Mouse (Mus musculus) right cerebral cortex, postnatal 25 days (tissue): ENCODE data around the gene Sp3.
"Not testable (repeated sequence)": the region's sequence is repeated elsewhere in the genome, so short reads cannot be mapped to it uniquely, and the experiment has no call there.

ENCODE experiments used
- DNase-seq: peaks from one replicate; pipeline ENCODE4 v3.0.0; 2022

Sp3 gene

GRCm38 (mm10) chr2:72913458-72913760, 66.8 kb downstream of the Sp3 start:
- DNase-seq, result no peak

- DNase-seq, result no peak
Measured at GRCm38 (mm10) chr2:72912708-72913457, 67.4 kb downstream of the Sp3 start.

- DNase-seq, result no peak
Measured at GRCm38 (mm10) chr2:72911527-72911926, 68.7 kb downstream of the Sp3 start.

DNA sequence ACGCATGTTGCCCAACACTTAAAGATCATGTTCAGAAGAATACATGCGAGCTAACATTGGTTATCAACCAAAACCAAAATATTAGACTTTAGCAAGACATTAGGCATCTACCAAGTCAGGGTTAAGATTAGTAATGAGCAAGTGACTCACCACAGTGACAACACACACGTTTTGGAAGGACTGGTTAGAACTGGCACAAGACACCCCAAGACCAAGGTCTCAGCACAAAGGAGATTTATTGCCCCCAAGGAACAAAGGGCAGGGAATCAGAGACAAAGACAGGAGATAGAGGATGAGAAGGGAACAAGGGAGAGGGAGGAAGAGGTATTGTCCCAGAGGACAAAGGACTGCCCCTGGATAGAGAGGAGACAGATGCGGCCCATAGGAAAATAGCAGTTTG, 71.2 kb downstream of the Sp3 start:
- no peak for DNase-seq

DNA sequence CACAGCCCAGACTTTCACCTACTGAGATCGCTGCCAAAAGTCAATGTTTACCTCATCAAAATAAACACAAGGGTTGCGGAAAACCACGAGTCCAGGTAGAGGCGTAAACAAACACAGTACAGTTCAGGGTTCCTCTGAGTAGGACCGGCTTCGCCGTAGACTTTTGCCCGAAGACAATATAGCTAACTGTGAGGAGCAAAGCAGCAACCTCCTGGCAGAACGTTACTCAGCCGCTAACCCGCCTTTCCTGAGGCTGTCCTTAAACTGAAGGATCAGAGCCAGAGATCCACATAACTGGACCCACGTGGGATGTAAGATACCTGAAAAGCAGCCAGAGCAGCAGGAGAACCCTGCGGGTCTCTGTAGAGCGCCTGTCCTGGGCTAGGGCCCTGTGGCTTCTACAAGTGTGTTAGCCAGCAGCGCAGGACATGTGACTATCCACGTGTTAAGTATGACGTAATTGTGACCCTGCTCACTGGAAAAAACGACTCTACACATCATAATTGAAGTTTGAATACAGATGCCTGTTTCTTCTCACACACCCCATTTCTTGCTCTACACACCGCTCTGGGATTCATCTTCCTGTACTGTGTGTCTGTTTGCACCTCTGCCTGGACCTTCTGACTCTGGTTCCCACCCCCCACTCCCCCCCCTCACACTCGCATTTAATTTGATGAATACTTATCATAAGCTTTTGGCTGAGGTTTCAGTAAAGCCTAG, 71.9 kb downstream of the Sp3 start:
- no peak for DNase-seq

- DNase-seq, result no peak
Measured at GRCm38 (mm10) chr2:72906745-72907144, 73.5 kb downstream of the Sp3 start.

DNA sequence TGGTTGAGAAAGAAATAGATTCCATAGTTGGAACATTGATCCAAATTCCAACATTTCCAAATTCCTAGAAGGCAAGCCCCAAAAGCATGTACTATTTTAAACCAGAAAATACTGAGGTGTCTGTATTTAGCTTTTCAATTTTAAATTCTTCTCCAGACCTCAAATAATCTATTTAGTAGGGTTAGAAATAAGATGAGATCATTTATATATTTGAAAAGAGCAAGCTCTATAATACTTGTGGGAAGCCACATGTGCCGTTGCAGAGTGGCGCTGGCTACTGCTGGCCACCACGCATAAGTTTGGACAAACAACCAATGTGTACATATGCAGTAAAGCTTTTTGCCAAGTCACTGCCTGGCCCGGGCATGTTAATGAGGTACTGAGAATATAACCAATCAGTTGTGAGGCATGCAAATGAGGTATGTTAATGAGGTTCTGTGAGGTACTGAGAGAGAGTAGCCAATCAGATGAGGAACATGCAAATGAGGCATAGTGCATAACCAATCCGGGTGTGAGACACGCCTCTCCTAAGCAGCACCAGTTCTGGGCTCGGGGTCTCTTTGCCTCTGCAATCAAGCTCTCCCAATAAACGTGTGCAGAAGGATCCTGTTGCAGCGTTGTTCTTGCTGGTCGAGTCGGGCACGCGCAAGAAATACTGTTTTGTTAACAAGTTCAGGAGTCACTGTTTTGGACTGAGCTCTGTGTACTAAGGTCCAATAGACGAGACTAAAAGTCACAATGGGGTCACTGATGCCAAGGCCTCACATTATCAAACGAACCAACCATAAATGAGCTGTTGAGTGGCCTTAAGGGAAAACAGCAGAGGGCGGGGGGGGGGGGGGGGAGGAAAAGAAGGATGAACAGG, 77.2 kb downstream of the Sp3 start:
- DNase-seq, result not testable (repeated sequence)

DNA sequence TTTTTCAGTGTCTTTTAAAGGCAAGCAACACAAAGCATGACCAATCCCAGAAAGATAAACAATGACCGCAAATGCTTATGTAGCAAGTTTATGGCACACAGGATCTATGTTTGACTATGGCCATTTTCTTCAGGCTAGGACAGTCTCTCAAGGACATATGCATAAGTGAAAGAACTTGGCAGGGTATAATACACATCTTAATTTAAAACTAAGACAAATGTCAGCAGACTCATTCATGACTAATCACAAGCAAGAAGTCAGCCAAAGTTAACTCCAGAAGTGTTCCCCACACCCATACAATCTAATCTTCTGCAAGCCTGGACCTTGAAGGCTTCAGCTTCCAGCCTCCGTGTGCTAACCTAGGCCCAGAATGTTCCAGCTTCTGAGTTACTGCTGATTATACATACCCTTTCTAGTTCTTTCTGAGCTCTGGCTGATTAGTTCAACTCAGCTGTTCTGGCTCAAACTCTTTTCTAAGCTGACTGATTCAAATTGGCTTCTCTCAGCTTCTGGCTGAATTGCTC, 81.4 kb downstream of the Sp3 start:
- DNase-seq, result no peak

DNA sequence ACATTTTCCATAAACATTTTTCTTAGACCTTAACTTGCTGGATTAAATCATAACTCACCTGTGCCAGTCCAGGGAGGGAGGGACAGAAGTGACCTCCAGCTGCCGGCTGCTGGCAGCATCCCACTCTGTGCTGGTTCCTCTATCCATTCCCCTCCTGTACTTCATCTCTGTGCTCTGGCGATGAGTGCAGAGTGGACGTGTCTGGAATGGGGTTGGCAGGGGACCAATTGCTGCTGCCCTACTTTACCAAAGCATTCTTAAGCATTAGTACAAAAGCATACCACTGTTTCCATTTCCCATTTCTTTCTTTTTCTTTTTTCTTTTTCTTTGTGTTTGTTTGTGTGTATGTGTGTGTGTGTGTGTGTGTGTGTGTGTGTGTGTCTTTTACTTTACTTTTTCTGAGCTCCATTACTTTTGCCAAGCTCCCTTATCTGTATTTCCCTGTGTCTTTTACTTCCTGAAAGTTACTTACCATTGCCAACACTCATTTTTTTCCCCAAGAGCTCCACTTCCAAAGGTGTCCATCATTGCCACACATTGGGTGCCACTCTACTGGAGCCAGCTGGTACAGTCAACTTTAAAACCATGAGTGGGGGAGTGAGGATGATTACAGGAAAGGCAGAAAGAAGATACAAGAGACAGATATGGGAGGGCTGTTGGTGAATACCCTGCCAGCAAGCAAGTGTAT, 82.0 kb downstream of the Sp3 start:
- DNase-seq, result no peak

GRCm38 (mm10) chr2:72889806-72890205, 90.4 kb downstream of the Sp3 start:
- no peak for DNase-seq
